Comparison of ENCODE assay signal across 13 mouse cellular contexts in genomic region chr10:25151172-25151800, GRCm38 (mm10).
DNase-seq lines count a peak whose midpoint lies in the region; ATAC-seq lines count a peak whose summit lies in the region.
"Had no signal": no experiment of that assay in that cellular context is flagged by ENCODE, and none has a peak within 500 bp of the region (broad histone marks: within the 10 kb centered on the region; RNA-seq: fewer than 3 reads in every experiment).

No protein-coding gene starts in this region.

- intact Hi-C loops in left cerebral cortex, postnatal 14 days (cut with DNase I): no loop called here
- intact Hi-C loops in left cerebral cortex, postnatal 10 days (cut with DNase I): no loop called here

- peak; percentile 34 to 52 for DNase-seq in left cerebral cortex, postnatal 14 days (ENCODE audit: low spot score in 2 of 2)
- no peak for DNase-seq in left cerebral cortex, postnatal 10 days (ENCODE audit: extremely low spot score in 1 of 2, low spot score in 2 of 2)
- DNase-seq in CD4-positive helper T cell, adult 2 months (ENCODE audit: low read depth, low spot score): peak; percentile 45
- DNase-seq in frontal cortex, postnatal 14 days (ENCODE audit: low spot score in 2 of 2): no peak
- no peak for DNase-seq in urinary bladder, postnatal 10 days (ENCODE audit: low spot score)
- DNase-seq: adrenal gland, postnatal 10 days; cerebellum, postnatal 10 days; heart, adult 2 months; heart, postnatal 36 days; spleen, adult 18-20 months had no signal

- ATAC-seq in activated CD4-positive, CD25-positive, alpha-beta regulatory T cell, adult 4 months: peak; percentile 96
- 0 out of 2 replicates have a peak, but pooled peaks have one; percentile 11 for ATAC-seq in megakaryocyte progenitor cell, adult 5-6 weeks (replicated peaks; ENCODE audit: poor library complexity)
- ATAC-seq: intestine, embryonic 15.5 days had no signal

Comparison
In these comparisons a context has a peak if more than half of its experiments do, and no peak if none do; other contexts are left out.
1. DNase-seq: peak in left cerebral cortex, postnatal 14 days (2 of 2) and CD4-positive helper T cell, adult 2 months (single experiment); none in left cerebral cortex, postnatal 10 days (0 of 2), frontal cortex, postnatal 14 days (0 of 2) and urinary bladder, postnatal 10 days (single experiment).